Mouse (Mus musculus) hindbrain, embryonic 16.5 days (tissue): ENCODE data around the gene Mier2. TPM values are rescaled to one million over a fixed set of nuclear protein-coding genes. Genes with fewer than 3 reads are reported as not detected.

Experiments
- ATAC-seq: fragments of 200-750 bp; cut with Nextera tagmentation; 2 replicates; pipeline ENCODE4 v1.8.0; 2017; ENCODE audit warnings: moderate TSS enrichment, moderate library complexity
- H3K27ac ChIP-seq: fragments of 300-500 bp; sonication (generic); 2 replicates; pipeline ENCODE4 v1.5.1; 2014; ENCODE audit warnings: low read depth, mild to moderate bottlenecking, control low read depth, low read length, moderate library complexity
- H3K27me3 ChIP-seq: fragments of 300-500 bp; sonication (generic); replicated peaks from 2 replicates; pipeline ENCODE4 v1.6.1; 2014; ENCODE audit warnings: low read length; ENCODE audit not compliant: control insufficient read depth, insufficient read depth
- H3K36me3 ChIP-seq: fragments of 300-500 bp; sonication (generic); 2 replicates; pipeline ENCODE4 v1.6.1; 2014; ENCODE audit warnings: mild to moderate bottlenecking, low read length, moderate library complexity, mixed read lengths; ENCODE audit not compliant: control insufficient read depth, insufficient read depth
- H3K4me1 ChIP-seq: fragments of 300-500 bp; sonication (generic); 2 replicates; pipeline ENCODE4 v1.6.1; 2014; ENCODE audit warnings: low read depth, low read length; ENCODE audit not compliant: control insufficient read depth, insufficient read depth
- H3K4me2 ChIP-seq: fragments of 300-500 bp; sonication (generic); 2 replicates; pipeline ENCODE4 v1.6.1; 2014; ENCODE audit warnings: mild to moderate bottlenecking, low read length, control low read depth, moderate library complexity
- H3K4me3 ChIP-seq: fragments of 300-500 bp; sonication (generic); 2 replicates; pipeline ENCODE4 v1.5.1; 2014; ENCODE audit warnings: mild to moderate bottlenecking, low read length, control low read depth, moderate library complexity
- H3K9ac ChIP-seq: fragments of 300-500 bp; sonication (generic); 2 replicates; pipeline ENCODE4 v1.6.1; 2014; ENCODE audit warnings: low read depth, mild to moderate bottlenecking, control low read depth, low read length, moderate library complexity
- H3K9me3 ChIP-seq: fragments of 300-500 bp; sonication (generic); 2 replicates; pipeline ENCODE4 v1.6.1; 2014; ENCODE audit warnings: mild to moderate bottlenecking, low read length, moderate library complexity; ENCODE audit not compliant: control insufficient read depth
- WGBS: fragments of 180-500 bp; shearing (Covaris S2); extraction: QIAGEN DNeasy Blood & Tissue Kit; methylation state at CpG from one replicate; pipeline ENCODE4 v1.1.7; 2014; 5-methylcytosine and 5-hydroxymethylcytosine counted together
- polyA plus RNA-seq: library from polyadenylated mRNA; unstranded; fragments of >200 nt; fragmentation: Nextera tagmentation; extraction: Ambion mirVana; gene quantifications from 2 replicates; pipeline ENCODE4 v1.2.1, GENCODE M21; 2015

Gene Mier2
- polyA plus RNA-seq, 1 experiment from 2014 or later: 56.5 TPM

- Histone ChIP-seq H3K27me3 (no peaks in the 10 kb centered on the region), H3K4me3 (no peak overlapping the region), H3K9ac (no peak overlapping the region), H3K4me1 (peaks cover 4% of the 10 kb centered on the region), H3K36me3 (no peaks in the 10 kb centered on the region), H3K4me2 (no peak overlapping the region), H3K27ac (no peak overlapping the region), H3K9me3 (peaks cover 3% of the 10 kb centered on the region; the same call in 1 of the 2 replicates)
- no peak for ATAC-seq
- 92% methylated on average over 2 of the region's 2 CpGs for WGBS
Measured at GRCm38 (mm10) chr10:79559716-79560115, 4.7 kb upstream of the Mier2 start.

GRCm38 (mm10) chr10:79557496-79557895 is 2.5 kb upstream of the Mier2 start:
- H3K4me2 ChIP-seq: no peak overlapping the region
- 98% methylated on average over 5 of the region's 5 CpGs for WGBS
- H3K27me3 ChIP-seq: no peaks in the 10 kb centered on the region
- no peak overlapping the region for H3K9ac ChIP-seq
- H3K4me1 ChIP-seq: peaks cover 22% of the 10 kb centered on the region
- no peak overlapping the region for H3K27ac ChIP-seq
- no peak for ATAC-seq
- no peaks in the 10 kb centered on the region for H3K36me3 ChIP-seq
- H3K4me3 ChIP-seq: no peak overlapping the region
- H3K9me3 ChIP-seq: no peaks in the 10 kb centered on the region

- H3K9ac ChIP-seq: no peak overlapping the region
- H3K27me3 ChIP-seq: no peaks in the 10 kb centered on the region
- no peak for ATAC-seq
- H3K9me3 ChIP-seq: no peaks in the 10 kb centered on the region
- 92% methylated on average over 5 of the region's 5 CpGs for WGBS
- H3K36me3 ChIP-seq: no peaks in the 10 kb centered on the region
- H3K4me1 ChIP-seq: peaks cover 25% of the 10 kb centered on the region
- no peak overlapping the region for H3K4me2 ChIP-seq
- no peak overlapping the region for H3K27ac ChIP-seq
- no peak overlapping the region for H3K4me3 ChIP-seq
Measured at GRCm38 (mm10) chr10:79556951-79557350, 2.0 kb upstream of the Mier2 start.

GRCm38 (mm10) chr10:79555238-79555724 is 282 bp upstream of the Mier2 start:
- no peaks in the 10 kb centered on the region for H3K36me3 ChIP-seq
- peak overlapping the region; percentile 86 for H3K9ac ChIP-seq
- peak overlapping the region; percentile 84 for H3K4me2 ChIP-seq
- no peaks in the 10 kb centered on the region for H3K9me3 ChIP-seq
- H3K4me3 ChIP-seq: peak overlapping the region; percentile 84
- H3K4me1 ChIP-seq: peaks cover 25% of the 10 kb centered on the region
- H3K27me3 ChIP-seq: no peaks in the 10 kb centered on the region
- ATAC-seq: no peak; the same call in 1 of the 2 replicates
- H3K27ac ChIP-seq: no peak overlapping the region
- WGBS: 26% methylated on average over 7 of the region's 7 CpGs

GRCm38 (mm10) chr10:79553691-79554090 is 1.3 kb downstream of the Mier2 start:
- Histone ChIP-seq H3K27ac (no peak overlapping the region), H3K4me3 (peak overlapping the region; percentile 84), H3K9me3 (no peaks in the 10 kb centered on the region), H3K36me3 (peaks cover 9% of the 10 kb centered on the region), H3K4me2 (peak overlapping the region; percentile 84), H3K27me3 (no peaks in the 10 kb centered on the region), H3K4me1 (peaks cover 25% of the 10 kb centered on the region), H3K9ac (no peak overlapping the region)
- WGBS: 33% methylated on average over 10 of the region's 10 CpGs
- ATAC-seq: no peak

GRCm38 (mm10) chr10:79553176-79553575 is 1.8 kb downstream of the Mier2 start:
- H3K9me3 ChIP-seq: no peaks in the 10 kb centered on the region
- no peak overlapping the region for H3K4me3 ChIP-seq
- peak overlapping the region; percentile 84 for H3K4me2 ChIP-seq
- peaks cover 13% of the 10 kb centered on the region for H3K36me3 ChIP-seq
- H3K27ac ChIP-seq: no peak overlapping the region
- ATAC-seq: no peak
- H3K9ac ChIP-seq: no peak overlapping the region
- no peaks in the 10 kb centered on the region for H3K27me3 ChIP-seq
- peaks cover 25% of the 10 kb centered on the region for H3K4me1 ChIP-seq
- 87% methylated on average over 6 of the region's 6 CpGs for WGBS

- no peak overlapping the region for H3K4me2 ChIP-seq
- H3K4me1 ChIP-seq: peaks cover 25% of the 10 kb centered on the region
- ATAC-seq: no peak
- 95% methylated on average over 8 of the region's 8 CpGs for whole genome bisulfite sequencing
- no peaks in the 10 kb centered on the region for H3K27me3 ChIP-seq
- H3K9me3 ChIP-seq: no peaks in the 10 kb centered on the region
- H3K36me3 ChIP-seq: peaks cover 13% of the 10 kb centered on the region
- no peak overlapping the region for H3K4me3 ChIP-seq
- no peak overlapping the region for H3K27ac ChIP-seq
- H3K9ac ChIP-seq: no peak overlapping the region
Measured at GRCm38 (mm10) chr10:79552531-79552930, 2.5 kb downstream of the Mier2 start.

- ATAC-seq: no peak
- Histone ChIP-seq H3K9ac (no peak overlapping the region), H3K4me3 (no peak overlapping the region), H3K27ac (no peak overlapping the region), H3K4me2 (no peak overlapping the region), H3K36me3 (peaks cover 20% of the 10 kb centered on the region), H3K27me3 (no peaks in the 10 kb centered on the region), H3K9me3 (no peaks in the 10 kb centered on the region), H3K4me1 (peaks cover 24% of the 10 kb centered on the region)
- 87% methylated on average over 9 of the region's 9 CpGs for WGBS
Measured at GRCm38 (mm10) chr10:79550366-79550765, 4.6 kb downstream of the Mier2 start.

- no peak for ATAC-seq
- Histone ChIP-seq H3K27me3 (no peaks in the 10 kb centered on the region), H3K9ac (no peak overlapping the region), H3K36me3 (peaks cover 29% of the 10 kb centered on the region), H3K4me2 (no peak overlapping the region), H3K4me1 (peaks cover 19% of the 10 kb centered on the region), H3K27ac (no peak overlapping the region), H3K9me3 (no peaks in the 10 kb centered on the region), H3K4me3 (no peak overlapping the region)
- WGBS: 95% methylated on average over 18 of the region's 18 CpGs
Measured at GRCm38 (mm10) chr10:79548971-79549723, 5.9 kb downstream of the Mier2 start.
